In the genomic region with DNA sequence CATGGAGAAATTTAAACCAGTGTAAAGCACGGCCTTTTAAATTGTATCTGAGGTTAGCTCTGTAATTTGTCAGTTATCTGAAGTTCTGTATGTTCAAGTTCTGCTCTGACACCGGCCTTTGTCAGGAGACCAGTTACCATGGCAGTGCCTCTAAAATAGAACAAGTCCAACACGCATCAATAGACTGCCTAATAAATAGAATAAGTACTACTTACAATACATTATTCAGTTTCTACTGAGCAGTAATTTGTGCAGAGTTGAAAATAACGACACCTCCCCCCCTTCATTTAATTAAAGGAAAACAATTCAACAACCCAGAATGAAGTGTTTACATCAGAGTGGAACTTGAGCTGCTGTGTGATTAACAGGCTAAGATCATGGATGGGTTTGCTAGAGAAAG, we compare ENCODE assay signal across 30 mouse cellular contexts.
DNase-seq lines count a peak whose midpoint lies in the region; ATAC-seq and TF ChIP-seq lines count a peak whose summit lies in the region.
"Had no signal": no experiment of that assay in that cellular context is flagged by ENCODE, and none has a peak within 500 bp of the region (broad histone marks: within the 10 kb centered on the region; RNA-seq: fewer than 3 reads in every experiment).

No protein-coding gene starts in this region.

- H3K4me2 ChIP-seq in forebrain, embryonic 16.5 days (ENCODE audit: low read length), result no peak overlapping the region
- no peak overlapping the region for H3K4me2 ChIP-seq in midbrain, embryonic 15.5 days
- no peak overlapping the region for H3K4me2 ChIP-seq in midbrain, embryonic 14.5 days (ENCODE audit: low read length)
- H3K4me2 ChIP-seq: embryonic facial prominence, embryonic 15.5 days; heart, embryonic 13.5 days; hindbrain, embryonic 15.5 days; limb, embryonic 15.5 days; liver, embryonic 13.5 days; midbrain, embryonic 13.5 days had no signal

- no peak for TF ChIP-seq CTCF in cortical plate, adult 2 months (IDR thresholded peaks at IDR 0.05; ENCODE audit: extremely low read depth, insufficient read depth, low read length)
- TF ChIP-seq CTCF in olfactory bulb, adult 2 months (IDR thresholded peaks at IDR 0.05; ENCODE audit: insufficient read depth, low read depth, low read length), result no peak

- no peak for ATAC-seq in forebrain, embryonic 16.5 days
- no peak for ATAC-seq in midbrain, embryonic 15.5 days (replicated peaks)
- no peak for ATAC-seq in midbrain, embryonic 14.5 days (ENCODE audit: low FRiP score, low TSS enrichment)
- ATAC-seq: inflammation-experienced regulatory T-cells, adult 6 months; lung, postnatal 0 days; midbrain, embryonic 13.5 days had no signal

- no peaks in the 10 kb centered on the region for H3K36me3 ChIP-seq in forebrain, embryonic 10.5 days (replicated peaks)
- no peaks in the 10 kb centered on the region for H3K36me3 ChIP-seq in forebrain, embryonic 16.5 days (ENCODE audit: control insufficient read depth, insufficient read depth)
- no peaks in the 10 kb centered on the region for H3K36me3 ChIP-seq in midbrain, embryonic 15.5 days (replicated peaks)
- no peaks in the 10 kb centered on the region for H3K36me3 ChIP-seq in midbrain, embryonic 14.5 days (ENCODE audit: control insufficient read depth, insufficient read depth, low read length)
- H3K36me3 ChIP-seq: embryonic facial prominence, embryonic 10.5 days; embryonic facial prominence, embryonic 15.5 days; heart, embryonic 13.5 days; hindbrain, embryonic 10.5 days; hindbrain, embryonic 15.5 days; limb, embryonic 10.5 days; limb, embryonic 15.5 days; liver, embryonic 13.5 days; midbrain, embryonic 13.5 days had no signal

- WGBS in forebrain, embryonic 10.5 days, result 68% methylated on average over 4 of the region's 4 CpGs
- 8% methylated on average over 4 of the region's 4 CpGs for WGBS in forebrain, embryonic 16.5 days
- 63% methylated on average over 4 of the region's 4 CpGs for WGBS in midbrain, embryonic 15.5 days
- WGBS in midbrain, embryonic 14.5 days, result 68% methylated on average over 4 of the region's 4 CpGs
- WGBS in olfactory bulb, adult 2 months, result 18% methylated on average over 4 of the region's 4 CpGs

- no peak overlapping the region for H3K4me3 ChIP-seq in forebrain, embryonic 10.5 days
- no peak overlapping the region for H3K4me3 ChIP-seq in forebrain, embryonic 16.5 days (replicated peaks; ENCODE audit: low read length)
- no peak overlapping the region for H3K4me3 ChIP-seq in midbrain, embryonic 15.5 days
- H3K4me3 ChIP-seq in midbrain, embryonic 14.5 days (replicated peaks; ENCODE audit: low read depth, low read length), result no peak overlapping the region
- H3K4me3 ChIP-seq in cortical plate, adult 2 months (ENCODE audit: insufficient read depth, low read length), result no peak overlapping the region
- no peak overlapping the region for H3K4me3 ChIP-seq in olfactory bulb, adult 2 months (ENCODE audit: insufficient read depth, low read depth, low read length)
- H3K4me3 ChIP-seq: embryonic facial prominence, embryonic 10.5 days; embryonic facial prominence, embryonic 15.5 days; gastrocnemius, adult 2 months; heart, embryonic 13.5 days; hindbrain, embryonic 10.5 days; hindbrain, embryonic 15.5 days; limb, embryonic 10.5 days; limb, embryonic 15.5 days; liver, embryonic 13.5 days; megakaryocyte, embryonic 14.5 days; midbrain, embryonic 13.5 days had no signal

- DNase-seq in forebrain, embryonic 10.5 days (ENCODE audit: extremely low spot score, low spot score), result no peak
- DNase-seq in midbrain, embryonic 14.5 days, result no peak
- no peak for DNase-seq in thymus, postnatal 14 days
- DNase-seq: adrenal gland, postnatal 10 days; cerebellum, adult 11-12 months; cerebellum, postnatal 10 days; gastrocnemius, adult 2 months; gastrocnemius, postnatal 36 days; heart, postnatal 10 days; kidney, adult 11 months; kidney, postnatal 25 days; liver, embryonic 13.5 days; lung, adult 18-20 months; lung, postnatal 4 days had no signal

- peak overlapping the region; percentile 65 for H3K27ac ChIP-seq in forebrain, embryonic 10.5 days
- no peak overlapping the region for H3K27ac ChIP-seq in forebrain, embryonic 16.5 days (ENCODE audit: low read length)
- 0 out of 2 replicates have a peak overlapping the region, but pooled peaks have one; percentile 10 for H3K27ac ChIP-seq in midbrain, embryonic 15.5 days
- no peak overlapping the region for H3K27ac ChIP-seq in midbrain, embryonic 14.5 days (replicated peaks; ENCODE audit: low read depth, low read length)
- peak overlapping the region; percentile 16; the same call in 1 of the 2 replicates for H3K27ac ChIP-seq in cortical plate, adult 2 months (ENCODE audit: insufficient read depth, low read length)
- H3K27ac ChIP-seq in olfactory bulb, adult 2 months (ENCODE audit: insufficient read depth, low read depth, low read length), result 0 out of 2 replicates have a peak overlapping the region, but pooled peaks have one; percentile 29
- H3K27ac ChIP-seq: embryonic facial prominence, embryonic 10.5 days; embryonic facial prominence, embryonic 15.5 days; gastrocnemius, adult 2 months; heart, embryonic 13.5 days; hindbrain, embryonic 10.5 days; hindbrain, embryonic 15.5 days; limb, embryonic 10.5 days; limb, embryonic 15.5 days; liver, embryonic 13.5 days; midbrain, embryonic 13.5 days had no signal

- no peak for TF ChIP-seq POLR2A in cortical plate, adult 2 months (IDR thresholded peaks at IDR 0.05; ENCODE audit: extremely low read depth, insufficient read depth, low read length)
- TF ChIP-seq POLR2A in olfactory bulb, adult 2 months (IDR thresholded peaks at IDR 0.05; ENCODE audit: insufficient read depth, low read depth, low read length), result no peak

- H3K9me3 ChIP-seq in forebrain, embryonic 10.5 days, result no peaks in the 10 kb centered on the region
- H3K9me3 ChIP-seq in forebrain, embryonic 16.5 days (ENCODE audit: control insufficient read depth, low read length), result no peaks in the 10 kb centered on the region
- no peaks in the 10 kb centered on the region for H3K9me3 ChIP-seq in midbrain, embryonic 15.5 days
- no peaks in the 10 kb centered on the region for H3K9me3 ChIP-seq in midbrain, embryonic 14.5 days (ENCODE audit: control insufficient read depth, low read length)
- H3K9me3 ChIP-seq: embryonic facial prominence, embryonic 10.5 days; embryonic facial prominence, embryonic 15.5 days; heart, embryonic 13.5 days; hindbrain, embryonic 10.5 days; hindbrain, embryonic 15.5 days; limb, embryonic 10.5 days; limb, embryonic 15.5 days; liver, embryonic 13.5 days; midbrain, embryonic 13.5 days had no signal

- peaks cover 48% of the 10 kb centered on the region for H3K4me1 ChIP-seq in forebrain, embryonic 10.5 days
- H3K4me1 ChIP-seq in forebrain, embryonic 16.5 days (replicated peaks; ENCODE audit: control insufficient read depth, insufficient read depth, low read length), result peaks cover 49% of the 10 kb centered on the region
- peaks cover 39% of the 10 kb centered on the region for H3K4me1 ChIP-seq in midbrain, embryonic 15.5 days
- H3K4me1 ChIP-seq in midbrain, embryonic 14.5 days (ENCODE audit: control insufficient read depth, insufficient read depth, low read length), result peaks cover 34% of the 10 kb centered on the region
- H3K4me1 ChIP-seq in cortical plate, adult 2 months (ENCODE audit: control insufficient read depth, insufficient read depth, low read length), result peaks cover 18% of the 10 kb centered on the region
- peaks cover 27% of the 10 kb centered on the region for H3K4me1 ChIP-seq in olfactory bulb, adult 2 months (ENCODE audit: control insufficient read depth, insufficient read depth, low read length)
- H3K4me1 ChIP-seq: embryonic facial prominence, embryonic 15.5 days; limb, embryonic 15.5 days; liver, embryonic 13.5 days; megakaryocyte, embryonic 14.5 days had no signal

- H3K9ac ChIP-seq in forebrain, embryonic 16.5 days (replicated peaks; ENCODE audit: low read depth, low read length), result no peak overlapping the region
- no peak overlapping the region for H3K9ac ChIP-seq in midbrain, embryonic 15.5 days
- H3K9ac ChIP-seq in midbrain, embryonic 14.5 days (replicated peaks; ENCODE audit: low read length), result no peak overlapping the region
- H3K9ac ChIP-seq: embryonic facial prominence, embryonic 15.5 days; heart, embryonic 13.5 days; hindbrain, embryonic 15.5 days; limb, embryonic 15.5 days; liver, embryonic 13.5 days; midbrain, embryonic 13.5 days had no signal

- no peaks in the 10 kb centered on the region for H3K27me3 ChIP-seq in forebrain, embryonic 10.5 days (ENCODE audit: poor library complexity, severe bottlenecking)
- no peaks in the 10 kb centered on the region for H3K27me3 ChIP-seq in forebrain, embryonic 16.5 days (replicated peaks; ENCODE audit: control insufficient read depth, insufficient read depth, low read length)
- H3K27me3 ChIP-seq in midbrain, embryonic 15.5 days (replicated peaks), result no peaks in the 10 kb centered on the region
- H3K27me3 ChIP-seq in midbrain, embryonic 14.5 days (ENCODE audit: control insufficient read depth, insufficient read depth, low read length), result no peaks in the 10 kb centered on the region
- H3K27me3 ChIP-seq: CH12.LX; embryonic facial prominence, embryonic 15.5 days; heart, embryonic 13.5 days; hindbrain, embryonic 15.5 days; limb, embryonic 15.5 days; liver, embryonic 13.5 days; megakaryocyte, embryonic 14.5 days; midbrain, embryonic 13.5 days had no signal

Comparison
In these comparisons a context has a peak if more than half of its experiments do, and no peak if none do; other contexts are left out.
1. H3K27ac ChIP-seq: peak in forebrain, embryonic 10.5 days (single experiment), midbrain, embryonic 15.5 days (single experiment), cortical plate, adult 2 months (single experiment) and olfactory bulb, adult 2 months (single experiment); none in forebrain, embryonic 16.5 days (single experiment) and midbrain, embryonic 14.5 days (single experiment).